Mouse (Mus musculus) lung, adult 2 months (tissue): ENCODE measurements around the gene Sh3yl1. TPM values are rescaled to one million over a fixed set of nuclear protein-coding genes. Genes with fewer than 3 reads are reported as not detected.
A peak's percentile ranks its signal among the peaks of the same experiment; 100 is the strongest.

Experiments
- DNase-seq: peaks from one replicate; pipeline ENCODE4 v3.0.0; 2022
- H3K4me1 ChIP-seq: fragments of 200-500 bp; 2 replicates; pipeline ENCODE4 v1.6.1; 2011; ENCODE audit warnings: low read length; ENCODE audit not compliant: control insufficient read depth, insufficient read depth
- H3K4me3 ChIP-seq: fragments of 200-500 bp; replicated peaks from 2 replicates; pipeline ENCODE3; 2011; ENCODE audit warnings: low read depth, mild to moderate bottlenecking, control low read depth, low read length; ENCODE audit errors: extremely low read depth
- CTCF ChIP-seq: fragments of 200-500 bp; IDR thresholded peaks from 2 replicates; pipeline ENCODE4 v1.5.1; 2011; ENCODE audit warnings: mild to moderate bottlenecking, low read length, control low read depth; ENCODE audit not compliant: insufficient read depth
- POLR2A ChIP-seq: fragments of 200-500 bp; IDR thresholded peaks from 2 replicates; pipeline ENCODE4 v1.6.1; 2011; ENCODE audit warnings: low read depth, mild to moderate bottlenecking, control low read depth, low read length, borderline replicate concordance; ENCODE audit errors: extremely low read depth
- WGBS: fragments of 180-500 bp; shearing (Covaris S2); methylation state at CpG from one replicate; pipeline ENCODE4 v1.1.7; 2018; 5-methylcytosine and 5-hydroxymethylcytosine counted together
- polyA plus RNA-seq: library from polyadenylated mRNA; depleted of rRNA; stranded (reverse); fragments of >200 nt; gene quantifications from 2 replicates; pipeline ENCODE4 v1.2.3, GENCODE M21; 2012; rRNA removed

Sh3yl1 gene
- polyA plus RNA-seq, result 1.4 and 2.6 TPM in 2 replicates

DNA sequence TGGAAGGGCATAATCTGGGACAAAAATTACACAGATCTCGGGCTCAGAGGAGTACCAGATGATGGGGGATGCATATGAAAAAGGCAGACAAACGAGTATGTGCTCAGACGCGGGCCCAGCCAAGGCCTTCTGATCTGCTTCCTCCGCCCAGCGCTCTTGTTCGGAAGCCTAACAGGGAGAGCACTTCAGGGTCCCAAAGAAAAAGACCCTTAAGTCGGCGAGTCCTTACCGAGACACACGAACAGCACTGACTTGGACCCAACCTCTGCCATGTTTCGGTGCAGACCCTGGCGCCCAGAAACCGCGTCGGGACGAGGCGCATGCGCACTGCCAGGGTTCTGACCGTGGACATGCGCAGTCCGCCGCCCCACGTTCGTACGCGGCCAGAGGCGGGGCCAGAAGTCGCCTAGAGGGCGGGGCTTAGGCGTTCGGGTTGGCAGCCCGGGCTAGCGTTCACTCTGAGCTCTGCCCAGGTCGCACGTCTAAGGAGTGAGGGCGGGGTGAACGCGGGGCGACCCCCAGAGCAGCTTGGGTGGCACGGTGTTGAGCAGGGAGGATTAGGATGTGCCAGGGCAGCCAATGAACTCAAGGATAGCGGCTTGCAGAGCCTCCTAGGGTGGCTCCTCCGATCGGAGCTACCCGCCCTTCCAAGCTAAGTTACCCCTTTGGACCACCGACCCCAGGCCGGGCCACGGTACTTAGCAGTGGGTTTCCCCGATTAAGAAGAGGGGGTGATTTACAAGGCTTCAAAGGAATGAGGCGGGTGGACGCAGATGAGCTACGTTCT is at the start of gene Sh3yl1, which contains the start of gene Acp1:
Gene Sh3yl1, plus strand, starts transcription at position 408 of the 787 bp plus-strand sequence.
Gene Acp1, minus strand, starts transcription at position 329 of the 787 bp plus-strand sequence.
- no peak for TF ChIP-seq CTCF
- peak; percentile 64; the same call in 1 of the 2 replicates for TF ChIP-seq POLR2A
- Histone ChIP-seq H3K4me3 (peak within 1 kb of the TSS; percentile 87), H3K4me1 (peaks cover 5% of the 10 kb centered on the region)
- peak; percentile 97 for DNase-seq
- WGBS, result under 1% methylated on average over 52 of the region's 52 CpGs

DNA sequence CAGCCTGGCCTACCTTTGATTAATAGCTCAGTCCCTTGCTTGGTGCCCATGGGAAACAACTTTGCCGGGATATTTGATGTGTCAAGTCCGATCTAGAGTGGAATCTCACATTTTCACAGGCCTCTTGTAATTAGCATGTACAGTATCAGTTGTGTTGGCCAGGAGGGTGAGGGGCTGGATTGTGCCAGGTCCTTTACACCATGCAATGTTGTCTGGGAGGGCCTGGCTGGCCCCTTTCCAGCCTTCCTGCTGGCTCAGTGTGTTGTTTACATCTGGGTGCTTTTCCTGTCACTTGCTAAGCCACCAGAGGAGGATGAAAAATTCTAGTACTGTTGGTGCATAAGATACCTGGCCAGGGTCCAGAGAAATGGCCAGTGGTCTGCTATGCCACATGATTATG is 47.1 kb upstream of the Sh3yl1 start:
- Histone ChIP-seq H3K4me1 (peaks cover 3% of the 10 kb centered on the region), H3K4me3 (no peak overlapping the region)
- DNase-seq, result no peak
- TF ChIP-seq POLR2A (no peak), CTCF (no peak)
- WGBS, result 27% methylated on average over 2 of the region's 2 CpGs

DNA sequence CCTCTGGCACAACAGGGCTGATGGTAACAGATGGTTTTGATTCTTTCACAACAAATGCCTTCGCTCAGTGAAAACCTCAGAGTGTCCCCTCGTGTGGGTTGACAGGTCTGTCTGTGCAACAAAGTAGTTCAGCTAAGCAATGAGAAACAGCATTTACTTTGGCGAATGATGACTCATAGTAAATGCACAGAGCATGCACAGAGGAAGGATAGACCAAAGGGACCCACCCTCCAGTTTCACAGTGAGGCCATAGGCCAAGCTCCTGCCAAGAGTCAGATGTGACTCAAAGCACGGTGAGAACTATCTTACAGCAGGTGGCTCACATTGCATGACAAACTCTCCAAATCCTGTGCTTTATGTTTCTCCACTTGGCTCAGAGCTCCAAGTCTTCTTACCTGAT is 45.7 kb upstream of the Sh3yl1 start:
- H3K4me3 ChIP-seq, result no peak overlapping the region
- DNase-seq, result no peak
- H3K4me1 ChIP-seq, result peaks cover 3% of the 10 kb centered on the region
- TF ChIP-seq POLR2A (no peak), CTCF (no peak)
- 75% methylated on average over 4 of the region's 4 CpGs for WGBS

DNA sequence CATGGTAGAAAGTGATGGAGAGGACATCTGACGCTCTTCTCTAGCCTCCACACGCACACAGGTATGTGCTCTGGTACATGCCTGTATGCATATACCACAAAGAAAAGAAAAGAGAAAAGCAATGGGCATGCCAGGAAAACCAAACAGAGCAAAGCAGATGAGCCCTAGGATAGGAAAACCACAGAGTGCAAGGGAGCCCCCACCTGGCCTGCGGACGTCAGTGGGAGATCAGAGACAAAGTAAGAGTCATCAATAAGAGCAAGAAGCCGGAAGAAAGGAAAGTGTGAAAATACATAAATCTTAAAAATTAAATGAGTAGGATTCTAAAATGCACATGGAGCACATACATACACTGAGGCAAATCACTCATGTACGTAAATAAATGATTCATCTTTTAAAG is 32.0 kb upstream of the Sh3yl1 start:
- no peak for TF ChIP-seq CTCF
- TF ChIP-seq POLR2A, result no peak
- 71% methylated on average over 6 of the region's 6 CpGs for WGBS
- DNase-seq, result no peak
- Histone ChIP-seq H3K4me3 (no peak overlapping the region), H3K4me1 (peaks cover 2% of the 10 kb centered on the region)

DNA sequence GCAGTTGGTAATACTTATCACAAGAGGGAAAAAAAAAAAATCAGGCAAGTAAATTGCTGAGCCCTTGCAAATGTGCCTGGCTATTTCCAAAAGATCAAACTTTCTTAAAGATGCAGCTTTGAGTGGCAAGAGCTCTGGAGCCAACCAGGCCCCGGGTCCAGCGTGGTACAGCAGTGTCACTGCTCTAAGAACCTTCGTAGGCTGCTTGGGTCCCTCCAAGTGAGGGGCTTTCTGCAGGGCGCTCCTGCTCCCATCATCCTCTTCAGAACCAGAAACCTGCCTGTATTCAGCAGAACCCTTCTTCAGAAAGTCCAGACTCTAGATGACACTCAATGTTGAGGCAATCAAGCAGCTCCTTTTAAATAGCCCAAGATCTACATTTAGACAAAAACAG is 27.9 kb upstream of the Sh3yl1 start:
- WGBS, result 24% methylated on average over 4 of the region's 4 CpGs
- TF ChIP-seq POLR2A (no peak), CTCF (no peak)
- Histone ChIP-seq H3K4me3 (no peak overlapping the region), H3K4me1 (peaks cover 2% of the 10 kb centered on the region)
- no peak for DNase-seq

DNA sequence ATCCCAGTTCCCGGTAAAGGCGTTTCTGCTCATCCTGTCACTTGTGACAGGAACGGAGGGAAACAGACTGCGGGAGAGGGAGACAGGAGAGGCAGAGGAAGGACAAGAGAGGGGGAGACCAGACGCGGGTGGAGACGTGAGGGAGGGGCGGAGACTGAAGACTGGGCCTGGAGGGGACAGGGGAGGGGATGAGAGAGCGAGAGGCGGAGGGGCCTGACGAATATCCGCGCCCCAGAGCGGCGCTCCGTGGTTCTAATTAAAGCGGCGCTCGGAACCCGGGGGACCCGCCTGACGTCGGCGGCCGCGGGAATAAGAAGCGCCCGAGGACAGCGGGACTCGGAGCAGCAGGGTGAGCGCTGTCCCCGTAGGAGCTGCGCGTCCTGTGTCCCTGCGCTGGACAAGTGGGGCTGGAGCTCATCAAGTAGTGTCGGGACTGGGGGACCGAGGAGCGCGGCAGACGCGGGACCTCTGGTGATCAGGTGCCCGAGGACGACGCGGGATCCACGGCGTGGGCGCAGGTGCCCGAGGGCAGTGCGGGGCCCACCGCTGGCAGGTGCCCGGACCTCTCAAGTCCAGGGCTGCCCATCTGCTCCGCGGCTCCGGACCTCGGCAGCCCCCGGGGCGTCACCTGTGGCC is 27.4 kb upstream of the Sh3yl1 start, which contains the start of gene Alkal2:
Gene Alkal2, plus strand, starts transcription at position 337 of the 636 bp plus-strand sequence.
- no peak within 1 kb of the TSS for H3K4me3 ChIP-seq
- under 1% methylated on average over 58 of the region's 58 CpGs for WGBS
- H3K4me1 ChIP-seq, result peaks cover 2% of the 10 kb centered on the region
- DNase-seq, result no peak
- TF ChIP-seq POLR2A, result no peak
- no peak for TF ChIP-seq CTCF

DNA sequence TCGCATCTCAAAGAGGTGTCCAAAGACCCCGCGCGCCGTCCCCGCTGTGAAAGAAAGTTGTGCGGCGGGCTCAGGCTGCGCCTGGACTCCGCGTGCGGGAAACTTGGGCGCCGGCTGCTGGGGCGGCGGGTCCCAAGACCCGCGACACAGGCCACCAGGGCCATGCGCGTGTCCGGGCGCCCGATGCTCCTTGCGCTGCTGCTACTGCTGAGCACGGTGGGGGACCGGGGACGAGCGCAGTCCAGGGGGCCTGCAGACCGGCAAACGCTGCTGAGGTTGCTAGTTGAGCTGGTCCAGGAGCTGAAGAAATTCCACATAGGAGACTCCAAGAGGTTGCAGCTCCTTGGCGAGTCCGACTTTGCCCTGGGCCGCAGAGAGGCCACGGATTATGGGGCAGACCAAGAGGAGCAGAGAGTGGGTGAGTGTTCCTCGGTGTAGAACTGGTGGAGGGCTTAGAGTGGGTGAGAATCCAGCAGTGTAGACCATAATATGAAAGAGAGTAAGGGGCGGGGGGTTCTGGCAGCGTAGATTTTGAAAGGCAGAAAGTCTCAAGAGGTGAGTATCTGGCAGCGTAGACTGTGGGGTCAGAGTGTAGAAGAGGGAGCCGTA is 26.7 kb upstream of the Sh3yl1 start:
- no peak for DNase-seq
- TF ChIP-seq POLR2A (no peak), CTCF (no peak)
- Histone ChIP-seq H3K4me1 (peaks cover 2% of the 10 kb centered on the region), H3K4me3 (no peak overlapping the region)
- 10% methylated on average over 39 of the region's 39 CpGs for WGBS

DNA sequence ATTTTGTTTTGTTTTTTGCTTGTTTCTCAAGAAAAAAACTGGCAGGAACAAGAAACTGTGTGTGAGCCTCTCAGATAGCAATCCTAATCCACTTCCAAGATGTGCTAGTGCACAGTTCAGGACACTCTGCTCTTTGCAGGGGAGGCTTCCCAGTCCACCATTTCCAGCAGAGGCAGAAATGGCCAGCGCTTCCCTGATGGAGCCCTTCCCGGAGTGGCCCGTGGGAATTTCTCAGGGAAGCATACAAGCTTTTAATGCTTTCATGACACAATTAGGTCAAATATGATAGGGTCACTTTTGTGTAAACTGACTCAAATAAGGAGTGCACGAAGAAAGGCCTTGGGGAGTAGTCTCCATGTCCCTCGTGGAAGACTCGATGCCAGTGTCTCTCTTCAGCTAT is 25.6 kb upstream of the Sh3yl1 start:
- 65% methylated on average over 6 of the region's 6 CpGs for WGBS
- TF ChIP-seq CTCF (no peak), POLR2A (no peak)
- Histone ChIP-seq H3K4me3 (no peak overlapping the region), H3K4me1 (peaks cover 2% of the 10 kb centered on the region)
- DNase-seq, result no peak

DNA sequence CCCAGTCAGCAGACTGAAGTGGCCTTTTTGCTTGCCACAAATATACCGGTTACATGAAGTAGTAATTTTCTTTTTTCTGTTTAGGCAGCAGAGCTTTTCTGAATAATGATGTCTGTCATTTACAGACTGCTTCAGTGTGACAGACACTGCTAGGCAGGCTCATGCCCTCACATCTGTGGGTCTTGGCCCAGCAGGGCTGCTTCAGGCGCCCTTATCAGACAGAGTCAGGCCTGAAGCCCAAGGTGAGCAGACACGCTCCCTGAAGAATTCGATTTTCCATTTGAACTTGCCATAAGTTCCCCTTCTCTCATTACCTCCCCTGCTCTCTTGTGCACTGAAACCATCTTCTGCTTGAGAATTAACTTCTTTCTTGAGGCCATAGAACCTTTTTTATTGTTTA is 23.5 kb upstream of the Sh3yl1 start:
- DNase-seq, result no peak
- TF ChIP-seq POLR2A (no peak), CTCF (no peak)
- Histone ChIP-seq H3K4me3 (no peak overlapping the region), H3K4me1 (peaks cover 2% of the 10 kb centered on the region)
- WGBS, result 90% methylated on average over 4 of the region's 4 CpGs
